Mouse (Mus musculus) MEL (cell line): ENCODE measurements at regions not wholly inside any gene's neighbourhood (a gene's known extent, or its start where the extent isn't known, plus 50 kb on each side); places are given as distances from the start of the nearest gene placed in this dataset.

Experiments used
- DNase-seq: peaks from one replicate; pipeline ENCODE4 v3.0.0; 2011; ENCODE audit warnings: low read depth, low spot score
- H3K27ac ChIP-seq: 2 replicates; pipeline ENCODE4 v1.5.1; 2012; ENCODE audit warnings: low read depth, mild to moderate bottlenecking, control low read depth, low read length, moderate library complexity; ENCODE audit not compliant: control insufficient read depth
- H3K27me3 ChIP-seq, 2 experiments: fragments of 150-350 bp in 1 of 2; sonication (generic) in 1 of 2; 2 replicates each; pipeline ENCODE4 v1.6.1; 2012; ENCODE audit warnings: low read length in 2 of 2, mild to moderate bottlenecking in 2 of 2, improper control_type of control experiment in 1 of 2, moderate library complexity in 1 of 2; ENCODE audit not compliant: insufficient read depth in 2 of 2, control insufficient read depth in 1 of 2
- H3K36me3 ChIP-seq, 2 experiments: 2 replicates each; pipeline ENCODE4 v1.6.1; 2012 to 2014; ENCODE audit warnings: low read length in 2 of 2, improper control_type of control experiment in 1 of 2, inconsistent platforms in 1 of 2, mild to moderate bottlenecking in 1 of 2; ENCODE audit not compliant: insufficient read depth in 2 of 2, control insufficient read depth in 1 of 2
- H3K4me1 ChIP-seq, 2 experiments: fragments of 150-350 bp in 1 of 2; sonication (generic) in 1 of 2; 2 replicates each; pipeline ENCODE4 v1.6.1; 2012; ENCODE audit warnings: low read length in 2 of 2, improper control_type of control experiment in 1 of 2, mild to moderate bottlenecking in 1 of 2; ENCODE audit not compliant: insufficient read depth in 2 of 2, control insufficient read depth in 1 of 2
- H3K4me3 ChIP-seq, 2 experiments: fragments of 150-350 bp in 1 of 2; sonication (generic) in 1 of 2; 2 replicates each; pipeline ENCODE4 v1.5.1; 2012; ENCODE audit warnings: low read depth in 2 of 2, low read length in 2 of 2, mild to moderate bottlenecking in 2 of 2, moderate library complexity in 2 of 2, control low read depth in 1 of 2, improper control_type of control experiment in 1 of 2; ENCODE audit not compliant: control insufficient read depth in 1 of 2, insufficient read depth in 1 of 2
- H3K79me2 ChIP-seq: 2 replicates; pipeline ENCODE4 v1.6.1; 2012; ENCODE audit warnings: mild to moderate bottlenecking, low read length, moderate library complexity; ENCODE audit not compliant: control insufficient read depth, poor library complexity, insufficient read depth
- H3K9ac ChIP-seq: 2 replicates; pipeline ENCODE4 v1.6.1; 2012; ENCODE audit warnings: low read depth, mild to moderate bottlenecking, control low read depth, low read length, moderate library complexity; ENCODE audit not compliant: control insufficient read depth, poor library complexity, severe bottlenecking
- H3K9me3 ChIP-seq: fragments of 150-350 bp; sonication (generic); replicated peaks from 2 replicates; pipeline ENCODE4 v1.6.1; 2012; ENCODE audit warnings: mild to moderate bottlenecking, low read length, improper control_type of control experiment, moderate library complexity; ENCODE audit not compliant: insufficient read depth
- CHD1 ChIP-seq: IDR thresholded peaks from 2 replicates; pipeline ENCODE4 v1.6.1; 2012; ENCODE audit warnings: low read depth, mild to moderate bottlenecking, inconsistent platforms, low read length, improper control_type of control experiment
- CHD2 ChIP-seq: IDR thresholded peaks from 2 replicates; pipeline ENCODE4 v1.6.1; 2011; ENCODE audit warnings: low read length, improper control_type of control experiment
- ELF1 ChIP-seq: IDR thresholded peaks from 2 replicates; pipeline ENCODE4 v1.6.1; 2014; ENCODE audit warnings: low read depth, mild to moderate bottlenecking, inconsistent platforms, low read length, improper control_type of control experiment, moderate library complexity
- EP300 ChIP-seq, 2 experiments: IDR thresholded peaks; 2 replicates each; pipeline ENCODE4 v1.6.1; 2011; ENCODE audit warnings: improper control_type of control experiment in 2 of 2, low read length in 2 of 2, low read depth in 1 of 2, mild to moderate bottlenecking in 1 of 2
- GABPA ChIP-seq: IDR thresholded peaks from 2 replicates; pipeline ENCODE4 v1.6.1; 2012; ENCODE audit warnings: low read depth, mild to moderate bottlenecking, inconsistent platforms, low read length, improper control_type of control experiment, moderate library complexity
- GATA1 ChIP-seq: IDR thresholded peaks from 2 replicates; pipeline ENCODE4 v1.6.1; 2011; ENCODE audit warnings: low read depth, low read length, improper control_type of control experiment
- HCFC1 ChIP-seq: IDR thresholded peaks from 2 replicates; pipeline ENCODE4 v1.6.1; 2012; ENCODE audit warnings: low read depth, mild to moderate bottlenecking, inconsistent platforms, low read length, improper control_type of control experiment, moderate library complexity
- KAT2A ChIP-seq: conservative IDR thresholded peaks from 2 replicates; pipeline ENCODE4 v1.6.1; 2012; ENCODE audit warnings: low read depth, low read length, improper control_type of control experiment, inconsistent platforms
- MAFK ChIP-seq: IDR thresholded peaks from 2 replicates; pipeline ENCODE4 v1.6.1; 2011; ENCODE audit warnings: low read depth, mild to moderate bottlenecking, low read length, improper control_type of control experiment, borderline replicate concordance
- MAX ChIP-seq: IDR thresholded peaks from 2 replicates; pipeline ENCODE4 v1.6.1; 2011; ENCODE audit warnings: low read length, improper control_type of control experiment
- MAZ ChIP-seq: IDR thresholded peaks from 2 replicates; pipeline ENCODE4 v1.6.1; 2012; ENCODE audit warnings: low read depth, mild to moderate bottlenecking, inconsistent platforms, low read length, improper control_type of control experiment
- MEF2A ChIP-seq: IDR thresholded peaks from 2 replicates; pipeline ENCODE4 v1.6.1; 2014; ENCODE audit warnings: low read depth, mild to moderate bottlenecking, inconsistent platforms, low read length, improper control_type of control experiment; ENCODE audit not compliant: poor library complexity, insufficient replicate concordance, severe bottlenecking; ENCODE audit errors: extremely low read depth
- MXI1 ChIP-seq: IDR thresholded peaks from 2 replicates; pipeline ENCODE4 v1.6.1; 2011; ENCODE audit warnings: mild to moderate bottlenecking, low read depth, low read length, improper control_type of control experiment
- NELFE ChIP-seq: IDR thresholded peaks from 2 replicates; pipeline ENCODE4 v1.6.1; 2011; ENCODE audit warnings: low read depth, low read length, improper control_type of control experiment
- RAD21 ChIP-seq: IDR thresholded peaks from 2 replicates; pipeline ENCODE4 v1.6.1; 2011; ENCODE audit warnings: mild to moderate bottlenecking, low read depth, low read length, improper control_type of control experiment
- RCOR1 ChIP-seq: IDR thresholded peaks from 2 replicates; pipeline ENCODE4 v1.6.1; 2012; ENCODE audit warnings: low read depth, mild to moderate bottlenecking, inconsistent platforms, low read length, improper control_type of control experiment
- SIN3A ChIP-seq: IDR thresholded peaks from 2 replicates; pipeline ENCODE4 v1.6.1; 2012; ENCODE audit warnings: low read length, improper control_type of control experiment, inconsistent platforms
- TAL1 ChIP-seq: IDR thresholded peaks from 2 replicates; pipeline ENCODE4 v1.6.1; 2012; ENCODE audit warnings: mild to moderate bottlenecking, inconsistent platforms, low read length, moderate library complexity, mixed read lengths
- UBTF ChIP-seq: IDR thresholded peaks from 2 replicates; pipeline ENCODE4 v1.6.1; 2012; ENCODE audit warnings: low read depth, mild to moderate bottlenecking, inconsistent platforms, low read length, improper control_type of control experiment, moderate library complexity, borderline replicate concordance; ENCODE audit not compliant: insufficient read depth
- USF2 ChIP-seq, 2 experiments: IDR thresholded peaks; 2 replicates each; pipeline ENCODE4 v1.6.1; 2011 to 2012; ENCODE audit warnings: improper control_type of control experiment in 2 of 2, low read length in 2 of 2, borderline replicate concordance in 1 of 2, inconsistent platforms in 1 of 2, low read depth in 1 of 2, mild to moderate bottlenecking in 1 of 2; ENCODE audit not compliant: insufficient read depth in 1 of 2
- ZKSCAN1 ChIP-seq: IDR thresholded peaks from 2 replicates; pipeline ENCODE4 v1.6.1; 2012; ENCODE audit warnings: low read depth, mild to moderate bottlenecking, inconsistent platforms, low read length, improper control_type of control experiment, moderate library complexity
- ZMIZ1 ChIP-seq: IDR thresholded peaks from 2 replicates; pipeline ENCODE4 v1.6.1; 2012; ENCODE audit warnings: low read depth, mild to moderate bottlenecking, inconsistent platforms, low read length, improper control_type of control experiment, moderate library complexity
- ZNF384 ChIP-seq: IDR thresholded peaks from 2 replicates; pipeline ENCODE4 v1.6.1; 2012; ENCODE audit warnings: low read depth, mild to moderate bottlenecking, inconsistent platforms, low read length, improper control_type of control experiment

DNA sequence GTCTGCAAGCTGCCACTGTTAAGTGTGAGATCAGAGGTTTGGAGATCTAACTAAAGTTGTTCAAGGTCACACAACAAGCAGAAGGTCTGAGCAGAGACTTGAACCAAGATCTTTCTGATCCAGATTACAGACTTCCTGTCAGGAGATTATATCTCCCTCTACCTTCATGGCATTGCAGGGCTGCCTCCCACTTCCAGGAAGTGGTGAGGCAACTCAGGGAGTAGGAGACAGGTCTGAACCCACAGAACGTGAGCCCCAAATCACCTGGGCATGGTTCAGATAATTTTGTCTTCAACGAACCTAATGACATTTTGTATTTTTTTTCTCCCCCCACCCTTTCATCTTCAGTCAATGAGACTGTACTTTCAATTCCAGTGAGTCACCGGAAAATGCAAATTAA, 135.2 kb downstream of the Utp6 start:
- no peak for DNase-seq
- Histone ChIP-seq H3K9me3 (no peaks in the 10 kb centered on the region), H3K9ac (no peak overlapping the region), H3K27ac (no peak overlapping the region), H3K4me3 (no peak overlapping the region), H3K4me1 (no peaks in the 10 kb centered on the region), H3K36me3 (no peaks in the 10 kb centered on the region), H3K27me3 (peaks cover 0 to 4% of the 10 kb centered on the region in 2 experiments; a peak in 2 of 4 replicates), H3K79me2 (no peaks in the 10 kb centered on the region)
- no peak for TF ChIP-seq USF2 (IDR thresholded peaks at IDR 0.05; ENCODE audit: borderline replicate concordance in 1 of 2, insufficient read depth in 1 of 2, low read depth in 1 of 2, low read length in 2 of 2)
- no peak for TF ChIP-seq TAL1
- no peak for TF ChIP-seq CHD2
- no peak for TF ChIP-seq NELFE
- TF ChIP-seq KAT2A = no peak
- TF ChIP-seq HCFC1 = no peak
- TF ChIP-seq SIN3A = no peak
- TF ChIP-seq MXI1 = no peak
- no peak for TF ChIP-seq ELF1
- TF ChIP-seq ZNF384 = no peak
- TF ChIP-seq EP300 (IDR thresholded peaks at IDR 0.05; ENCODE audit: low read depth in 1 of 2, low read length in 2 of 2) = no peak
- TF ChIP-seq MAZ = no peak
- no peak for TF ChIP-seq GABPA
- TF ChIP-seq GATA1 = no peak

DNA sequence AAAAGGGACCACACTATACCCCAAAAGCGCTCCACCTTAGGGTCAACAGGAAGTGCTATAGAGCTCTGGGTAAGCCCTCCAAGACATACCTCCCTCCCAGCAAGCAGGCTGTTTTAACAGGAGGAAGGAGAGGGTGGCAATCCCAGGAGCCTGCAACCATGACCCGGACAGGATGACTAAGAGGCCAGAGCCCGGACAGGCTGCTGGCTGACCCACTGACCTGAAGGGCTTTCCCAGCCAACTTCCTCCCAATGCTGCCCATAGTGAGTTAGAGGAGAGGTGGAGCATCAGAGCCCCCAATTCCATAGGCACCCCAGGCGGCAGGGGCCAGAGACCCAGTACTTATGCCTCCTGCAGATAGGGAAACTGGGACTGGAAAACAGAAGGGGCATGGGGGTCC, 136.3 kb downstream of the Utp6 start:
- peaks cover 9% of the 10 kb centered on the region in 2 experiments for H3K27me3 ChIP-seq
- TF ChIP-seq MAX (no peak), MAZ (no peak), KAT2A (no peak), MEF2A (no peak), MAFK (no peak), UBTF (no peak), CHD1 (no peak), ZKSCAN1 (no peak), USF2 (IDR thresholded peaks at IDR 0.05; ENCODE audit: borderline replicate concordance in 1 of 2, insufficient read depth in 1 of 2, low read depth in 1 of 2, low read length in 2 of 2) (no peak), ZMIZ1 (no peak), RCOR1 (no peak), RAD21 (no peak)
- TF ChIP-seq, all 39 proteins: peak for 0
- H3K9me3 ChIP-seq = no peaks in the 10 kb centered on the region
- no peak overlapping the region for H3K9ac ChIP-seq
- H3K4me3 ChIP-seq = no peak overlapping the region
- no peak for DNase-seq
- no peaks in the 10 kb centered on the region for H3K4me1 ChIP-seq
- no peaks in the 10 kb centered on the region for H3K36me3 ChIP-seq
- H3K79me2 ChIP-seq = no peaks in the 10 kb centered on the region
- H3K27ac ChIP-seq = no peak overlapping the region
